Mouse (Mus musculus) heart, adult 2 months (tissue): Measurements from ENCODE around the gene Brca2. TPM values are rescaled to one million over a fixed set of nuclear protein-coding genes. Genes with fewer than 3 reads are reported as not detected.

Source experiments
- DNase-seq, 2 experiments: peaks; one replicate each; pipeline ENCODE4 v3.0.0; 2021
- H3K27ac ChIP-seq: fragments of 200-600 bp; 2 replicates; pipeline ENCODE4 v1.8.1; 2022
- H3K27me3 ChIP-seq: fragments of 200-500 bp; 2 replicates; pipeline ENCODE4 v1.6.1; 2012; ENCODE audit warnings: mild to moderate bottlenecking, low read length, inconsistent platforms, mixed read lengths; ENCODE audit not compliant: control insufficient read depth, insufficient read depth
- H3K36me3 ChIP-seq: fragments of 200-500 bp; 2 replicates; pipeline ENCODE4 v1.6.1; 2012; ENCODE audit warnings: low read length, inconsistent platforms; ENCODE audit not compliant: control insufficient read depth, insufficient read depth
- H3K4me1 ChIP-seq: fragments of 200-500 bp; 2 replicates; pipeline ENCODE4 v1.6.1; 2011; ENCODE audit warnings: low read length; ENCODE audit not compliant: control insufficient read depth, insufficient read depth
- H3K4me3 ChIP-seq: fragments of 200-600 bp; 2 replicates; pipeline ENCODE4 v1.8.1; 2022
- H3K79me2 ChIP-seq: fragments of 200-500 bp; replicated peaks from 2 replicates; pipeline ENCODE4 v1.6.1; 2012; ENCODE audit warnings: mild to moderate bottlenecking, inconsistent platforms, low read length, moderate library complexity, mixed read lengths; ENCODE audit not compliant: control insufficient read depth, insufficient read depth
- H3K9ac ChIP-seq: fragments of 200-500 bp; 2 replicates; pipeline ENCODE4 v1.6.1; 2012; ENCODE audit warnings: low read depth, mild to moderate bottlenecking, control low read depth, inconsistent platforms, low read length, mixed read lengths
- CTCF ChIP-seq: fragments of 200-600 bp; IDR thresholded peaks from 2 replicates; pipeline ENCODE4 v1.8.1; 2022; ENCODE audit warnings: antibody characterized with exemption, mild to moderate bottlenecking, moderate library complexity
- EP300 ChIP-seq: fragments of 200-500 bp; IDR thresholded peaks from 2 replicates; pipeline ENCODE4 v1.6.1; 2011; ENCODE audit warnings: low read depth, low read length, control low read depth; ENCODE audit not compliant: insufficient read depth
- POLR2A ChIP-seq: fragments of 200-500 bp; IDR thresholded peaks from 2 replicates; pipeline ENCODE4 v1.6.1; 2011; ENCODE audit warnings: mild to moderate bottlenecking, low read depth, low read length, control low read depth; ENCODE audit not compliant: insufficient read depth
- WGBS: fragments of 180-500 bp; shearing (Covaris S2); methylation state at CpG from one replicate; pipeline ENCODE4 v1.1.7; 2018; 5-methylcytosine and 5-hydroxymethylcytosine counted together
- intact Hi-C: fragments of 180-260 bp; cut with DNase I; formaldehyde crosslinking; loops from one replicate; pipeline ENCODE4 v1.15.1; 2025
- polyA plus RNA-seq: library from polyadenylated mRNA; depleted of rRNA; stranded (reverse); fragments of >200 nt; gene quantifications from 2 replicates; pipeline ENCODE4 v1.2.3, GENCODE M21; 2012
- total RNA-seq, 2 experiments: library from RNA; stranded (reverse); gene quantifications; 2 replicates each; pipeline ENCODE4 v1.2.3; 2021

Gene Brca2
- total and polyA plus RNA-seq, 3 experiments = 1.1 to 2.0 (median 1.6) TPM

GRCm38 (mm10) chr5:150598202-150599119, 76.0 kb downstream of the Brca2 start:
- no peaks in the 10 kb centered on the region for H3K79me2 ChIP-seq
- no peaks in the 10 kb centered on the region for H3K36me3 ChIP-seq
- H3K9ac ChIP-seq = no peak overlapping the region
- H3K4me1 ChIP-seq = no peaks in the 10 kb centered on the region
- WGBS = 67% methylated on average over 21 of the region's 21 CpGs
- no peaks in the 10 kb centered on the region for H3K27me3 ChIP-seq
- H3K27ac ChIP-seq = no peak overlapping the region
- no peak overlapping the region for H3K4me3 ChIP-seq
- TF ChIP-seq CTCF = no peak
- TF ChIP-seq EP300 = no peak
- TF ChIP-seq POLR2A = no peak
- DNase-seq = no peak
- intact Hi-C loops = no loop called here

- Histone ChIP-seq H3K9ac (no peak overlapping the region), H3K36me3 (no peaks in the 10 kb centered on the region), H3K79me2 (no peaks in the 10 kb centered on the region), H3K4me1 (no peaks in the 10 kb centered on the region), H3K27ac (no peak overlapping the region), H3K27me3 (no peaks in the 10 kb centered on the region), H3K4me3 (no peak overlapping the region)
- intact Hi-C loops = no loop called here
- WGBS = 71% methylated on average over 13 of the region's 13 CpGs
- no peak for DNase-seq
- TF ChIP-seq EP300 (no peak), POLR2A (no peak), CTCF (no peak)
These were observed 77.2 kb downstream of the Brca2 start for GRCm38 (mm10) chr5:150599301-150600294.

GRCm38 (mm10) chr5:150600554-150601440, 78.4 kb downstream of the Brca2 start:
- Histone ChIP-seq H3K4me3 (0 out of 2 replicates have a peak overlapping the region, but pooled peaks have one; percentile 11), H3K27me3 (no peaks in the 10 kb centered on the region), H3K36me3 (no peaks in the 10 kb centered on the region), H3K79me2 (no peaks in the 10 kb centered on the region), H3K9ac (no peak overlapping the region), H3K27ac (peak overlapping the region; percentile 12), H3K4me1 (no peaks in the 10 kb centered on the region)
- DNase-seq = peak in 1 of 2 experiments; percentile 45
- 68% methylated on average over 20 of the region's 20 CpGs for WGBS
- intact Hi-C loops = no loop called here
- TF ChIP-seq EP300 (no peak), POLR2A (no peak), CTCF (no peak)

- Histone ChIP-seq H3K4me1 (no peaks in the 10 kb centered on the region), H3K27me3 (no peaks in the 10 kb centered on the region), H3K79me2 (no peaks in the 10 kb centered on the region), H3K4me3 (0 out of 2 replicates have a peak overlapping the region, but pooled peaks have one; percentile 11), H3K27ac (peak overlapping the region; percentile 12; the same call in 1 of the 2 replicates), H3K9ac (no peak overlapping the region), H3K36me3 (no peaks in the 10 kb centered on the region)
- WGBS = 81% methylated on average over 14 of the region's 14 CpGs
- no peak for DNase-seq
- intact Hi-C loops = no loop called here
- TF ChIP-seq EP300 = no peak
- TF ChIP-seq CTCF = no peak
- TF ChIP-seq POLR2A = no peak
These were observed 79.2 kb downstream of the Brca2 start for GRCm38 (mm10) chr5:150601441-150602230.
